Comparison of ENCODE assay signal across 20 mouse cellular contexts in the genomic region with DNA sequence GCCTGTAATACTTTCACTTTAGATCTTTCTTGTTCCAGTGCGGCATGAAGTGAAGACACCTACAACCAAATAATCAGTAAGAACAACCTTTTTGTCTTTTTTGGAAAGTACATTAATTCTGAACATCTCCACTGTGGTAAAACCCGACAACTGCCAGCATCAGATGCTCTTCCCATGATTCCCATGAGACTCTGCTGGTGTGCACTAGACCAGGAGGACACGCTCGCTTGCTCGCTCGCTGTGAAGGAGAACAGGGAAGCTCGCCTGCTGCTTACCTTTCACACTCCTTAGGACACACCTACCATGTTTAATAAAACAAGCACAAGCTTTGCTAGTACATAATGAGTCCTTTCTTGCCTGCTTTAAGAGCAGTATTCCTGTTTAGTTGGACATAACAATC.
"Had no signal": no experiment of that assay in that cellular context is flagged by ENCODE, and none has a peak within 500 bp of the region (broad histone marks: within the 10 kb centered on the region; RNA-seq: fewer than 3 reads in every experiment).

No protein-coding gene starts in this region.

- H3K9me3 ChIP-seq: liver, embryonic 12.5 days; midbrain, embryonic 10.5 days; midbrain, embryonic 12.5 days; neural tube, embryonic 13.5 days; neural tube, embryonic 15.5 days; stomach, embryonic 15.5 days had no signal

- H3K4me3 ChIP-seq: liver, embryonic 12.5 days; midbrain, embryonic 10.5 days; midbrain, embryonic 12.5 days; myocyte; neural tube, embryonic 13.5 days; neural tube, embryonic 15.5 days; stomach, embryonic 15.5 days had no signal

- H3K4me1 ChIP-seq: liver, embryonic 12.5 days; midbrain, embryonic 10.5 days; midbrain, embryonic 12.5 days; neural tube, embryonic 13.5 days; neural tube, embryonic 15.5 days; stomach, embryonic 15.5 days had no signal

- H3K27me3 ChIP-seq: liver, embryonic 12.5 days; midbrain, embryonic 12.5 days; neural tube, embryonic 13.5 days; neural tube, embryonic 15.5 days; stomach, embryonic 15.5 days had no signal

- DNase-seq: lung, adult 18-20 months; lung, embryonic 14.5 days; lung, postnatal 10 days; lung, postnatal 4 days; right cerebral cortex, adult 18-20 months; right cerebral cortex, postnatal 25 days; right cerebral cortex, postnatal 4 days; spleen, adult 18-20 months; thymus, adult 2 months; thymus, postnatal 25 days; thymus, postnatal 4 days had no signal

- H3K27ac ChIP-seq: liver, embryonic 12.5 days; liver, embryonic 14.5 days; midbrain, embryonic 10.5 days; midbrain, embryonic 12.5 days; neural tube, embryonic 13.5 days; neural tube, embryonic 15.5 days; stomach, embryonic 15.5 days; stomach, postnatal 0 days had no signal

- H3K36me3 ChIP-seq: liver, embryonic 12.5 days had no signal
